Mouse (Mus musculus): ENCODE results near the gene Cidec. TPM values are rescaled to one million over a fixed set of nuclear protein-coding genes. Genes with fewer than 3 reads are reported as not detected.

Cidec gene
- polyA plus RNA-seq, 1 experiment from 2014 or later, result not detected

DNA sequence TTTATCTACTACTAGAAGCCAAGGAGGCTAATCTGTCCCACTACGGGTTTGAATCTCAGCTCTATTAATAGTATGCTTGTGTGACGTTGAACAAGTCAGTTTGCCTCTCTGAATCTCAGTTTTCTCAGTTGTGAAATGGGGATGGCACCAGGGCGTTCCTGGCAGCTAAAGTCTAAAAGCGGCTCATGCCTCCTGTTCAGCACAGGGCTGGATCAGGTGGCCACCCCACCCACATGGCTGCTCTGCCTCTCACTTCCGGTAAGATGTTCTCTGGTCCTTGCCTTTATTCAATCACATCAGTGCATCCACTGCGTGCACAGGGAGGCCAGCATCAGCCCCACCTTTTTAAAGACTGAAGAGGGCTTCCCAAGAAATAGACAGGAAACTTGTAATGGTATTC, 30.1 kb downstream of the Cidec start:
- no peaks in the 10 kb centered on the region for H3K9me3 ChIP-seq (replicated peaks)
- H3K36me3 ChIP-seq, result no peaks in the 10 kb centered on the region
- no peaks in the 10 kb centered on the region for H3K27me3 ChIP-seq
- no peak for ATAC-seq (replicated peaks; ENCODE audit: insufficient number of reproducible peaks, insufficient read depth, low FRiP score, low read depth)
- H3K4me2 ChIP-seq, result no peak overlapping the region
- no peak overlapping the region for H3K4me3 ChIP-seq
- H3K27ac ChIP-seq, result no peak overlapping the region
- WGBS, result 66% methylated on average over 6 of the region's 6 CpGs
- H3K9ac ChIP-seq, result no peak overlapping the region
- no peaks in the 10 kb centered on the region for H3K4me1 ChIP-seq (replicated peaks)

DNA sequence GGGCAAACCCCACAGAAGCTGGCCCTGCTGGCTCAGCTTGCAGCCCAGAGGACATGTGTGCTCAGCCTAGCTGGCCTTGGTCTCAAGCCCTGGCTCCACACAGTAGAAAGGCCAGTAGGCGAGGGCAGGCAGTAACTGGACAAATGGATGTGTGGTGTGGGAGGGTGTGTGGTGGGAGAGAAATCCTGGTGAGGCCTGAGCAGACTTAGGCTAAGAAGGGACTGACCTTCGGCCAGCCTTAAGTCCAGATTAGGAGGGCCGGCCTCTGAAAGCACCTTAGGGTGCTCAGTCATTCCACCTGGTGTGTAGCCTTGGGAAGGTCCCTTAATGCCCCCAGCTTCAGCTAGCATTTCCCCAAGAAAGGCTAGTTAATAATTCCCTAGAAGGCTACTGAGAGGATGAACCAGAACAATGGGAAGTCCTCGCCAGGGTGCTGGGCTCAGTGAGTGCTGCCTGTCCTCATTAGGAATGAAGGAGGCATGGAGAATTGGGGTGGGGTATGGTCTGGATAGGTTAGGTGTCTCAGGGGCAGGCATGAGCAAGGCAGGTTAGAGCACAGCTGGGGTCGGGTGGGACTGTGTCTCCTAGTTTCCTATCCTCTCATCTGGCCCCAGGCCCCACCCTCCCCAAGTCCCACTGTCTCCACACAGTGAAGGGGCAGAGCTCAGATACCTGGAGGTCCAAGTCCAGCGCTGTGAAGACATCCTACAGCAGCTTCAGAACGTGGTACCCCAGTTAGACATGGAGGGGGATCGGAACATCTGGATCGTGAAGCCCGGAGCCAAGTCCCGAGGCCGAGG, 30.7 kb downstream of the Cidec start:
- Histone ChIP-seq H3K4me3 (no peak overlapping the region), H3K4me2 (no peak overlapping the region), H3K36me3 (no peaks in the 10 kb centered on the region), H3K9me3 (replicated peaks) (no peaks in the 10 kb centered on the region), H3K27me3 (no peaks in the 10 kb centered on the region), H3K27ac (no peak overlapping the region), H3K9ac (no peak overlapping the region), H3K4me1 (replicated peaks) (no peaks in the 10 kb centered on the region)
- no peak for ATAC-seq (replicated peaks; ENCODE audit: insufficient number of reproducible peaks, insufficient read depth, low FRiP score, low read depth)
- WGBS, result 73% methylated on average over 12 of the region's 12 CpGs

DNA sequence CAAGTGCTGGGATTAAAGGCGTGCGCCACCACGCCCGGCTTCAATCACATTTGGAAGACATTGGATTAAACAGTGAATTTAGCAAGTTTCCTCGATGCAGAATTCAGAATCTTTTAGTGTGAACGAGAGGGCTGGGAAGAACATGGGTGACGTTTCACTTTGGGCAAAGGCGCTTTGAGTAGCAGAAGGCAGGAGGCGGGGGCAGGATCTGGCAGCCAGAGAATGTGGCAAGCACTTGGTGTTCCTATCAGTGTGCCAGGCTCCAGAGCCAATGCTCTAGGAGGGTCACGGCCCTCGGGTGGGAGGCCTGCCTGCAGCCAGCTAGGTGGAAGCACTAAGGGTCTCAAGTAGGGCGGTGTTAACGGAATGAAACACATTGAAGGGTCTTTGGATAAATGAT, 33.5 kb downstream of the Cidec start:
- no peaks in the 10 kb centered on the region for H3K27me3 ChIP-seq
- WGBS, result 81% methylated on average over 13 of the region's 13 CpGs
- no peak overlapping the region for H3K4me3 ChIP-seq
- H3K36me3 ChIP-seq, result no peaks in the 10 kb centered on the region
- no peak overlapping the region for H3K4me2 ChIP-seq
- no peak for ATAC-seq (replicated peaks; ENCODE audit: insufficient number of reproducible peaks, insufficient read depth, low FRiP score, low read depth)
- H3K9me3 ChIP-seq (replicated peaks), result no peaks in the 10 kb centered on the region
- no peak overlapping the region for H3K27ac ChIP-seq
- H3K4me1 ChIP-seq (replicated peaks), result no peaks in the 10 kb centered on the region
- H3K9ac ChIP-seq, result no peak overlapping the region

DNA sequence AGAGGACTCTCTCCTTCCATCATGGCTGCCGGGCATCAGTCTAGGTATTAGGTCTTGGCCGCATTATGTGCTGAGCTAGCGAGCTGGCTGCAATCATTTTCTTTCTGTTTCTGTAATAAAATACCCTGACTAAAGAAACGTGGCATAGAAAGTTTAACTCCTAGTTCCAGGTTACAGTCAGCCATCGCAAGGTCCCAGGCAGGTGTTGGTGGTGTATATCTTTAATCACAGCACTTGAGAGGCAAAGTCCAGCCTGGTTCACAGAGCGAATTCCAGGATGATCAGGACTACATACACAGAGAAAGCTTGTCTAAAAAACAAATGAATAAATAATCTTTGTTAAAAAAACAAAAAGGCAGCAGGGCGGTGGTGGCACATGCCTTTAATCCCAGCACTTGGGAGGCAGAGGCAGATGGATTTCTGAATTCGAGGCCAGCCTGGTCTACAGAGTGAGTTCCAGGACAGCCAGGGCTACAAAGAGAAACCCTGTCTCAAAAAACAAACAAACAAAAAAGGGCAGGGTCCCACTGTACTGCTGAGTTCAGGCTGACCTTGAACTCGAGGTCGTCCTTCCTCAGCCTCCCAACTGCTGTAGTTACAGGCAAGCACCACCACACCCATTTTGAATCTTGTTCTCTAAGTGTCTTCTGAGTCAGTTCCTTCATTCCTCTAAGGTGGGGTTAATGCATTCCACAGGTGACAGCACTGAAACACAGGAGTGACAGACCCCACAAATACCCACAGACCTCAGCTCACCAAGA, 39.1 kb downstream of the Cidec start:
- Histone ChIP-seq H3K9ac (no peak overlapping the region), H3K4me2 (no peak overlapping the region), H3K27me3 (no peaks in the 10 kb centered on the region), H3K9me3 (replicated peaks) (no peaks in the 10 kb centered on the region), H3K4me1 (replicated peaks) (peaks cover 15% of the 10 kb centered on the region), H3K36me3 (no peaks in the 10 kb centered on the region), H3K27ac (no peak overlapping the region), H3K4me3 (no peak overlapping the region)
- no peak for ATAC-seq (replicated peaks; ENCODE audit: insufficient number of reproducible peaks, insufficient read depth, low FRiP score, low read depth)
- 82% methylated on average over 10 of the region's 10 CpGs for WGBS

DNA sequence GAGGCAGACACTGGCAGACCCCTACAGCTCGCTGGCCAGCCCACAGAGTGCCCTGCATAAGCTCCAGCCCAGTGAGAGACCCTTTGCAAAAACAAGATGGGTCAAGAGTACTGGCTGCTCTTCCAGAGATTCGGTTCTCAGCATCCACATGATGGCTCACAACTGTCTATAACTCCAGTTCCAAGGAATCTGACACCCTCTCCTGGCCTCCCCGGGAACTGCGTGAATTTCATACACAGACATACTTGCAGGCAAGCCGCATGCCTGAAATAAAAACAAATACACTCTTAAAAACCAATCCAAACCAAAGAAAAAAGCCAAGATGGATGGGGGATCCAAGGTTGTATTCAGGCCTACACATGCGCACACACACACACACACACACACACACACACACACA, 40.1 kb downstream of the Cidec start:
- Histone ChIP-seq H3K4me1 (replicated peaks) (peaks cover 15% of the 10 kb centered on the region), H3K4me3 (no peak overlapping the region), H3K27me3 (no peaks in the 10 kb centered on the region), H3K4me2 (no peak overlapping the region), H3K9me3 (replicated peaks) (no peaks in the 10 kb centered on the region), H3K9ac (no peak overlapping the region), H3K36me3 (peaks cover 1% of the 10 kb centered on the region; the same call in 1 of the 2 replicates), H3K27ac (no peak overlapping the region)
- no peak for ATAC-seq (replicated peaks; ENCODE audit: insufficient number of reproducible peaks, insufficient read depth, low FRiP score, low read depth)
- 95% methylated on average over 6 of the region's 6 CpGs for WGBS

DNA sequence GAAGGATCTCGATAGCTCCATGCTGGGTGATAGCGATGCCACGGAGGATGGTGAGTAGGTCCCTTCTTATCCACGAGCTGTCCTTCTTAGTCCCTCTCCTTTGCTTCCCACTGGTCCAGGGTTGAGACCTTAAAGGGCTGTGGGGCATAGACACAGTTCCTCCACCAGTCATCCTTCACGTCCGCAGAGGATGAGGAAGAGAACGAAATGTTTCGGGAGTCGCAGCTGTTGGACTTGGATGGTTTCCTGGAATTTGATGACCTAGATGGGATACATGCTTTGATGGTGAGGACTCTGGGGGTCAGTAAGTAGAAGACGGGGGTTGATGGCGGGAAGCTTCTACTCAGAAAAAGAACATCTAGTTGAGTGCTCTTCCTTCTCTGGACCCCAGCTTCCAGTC, 40.7 kb downstream of the Cidec start:
- Histone ChIP-seq H3K27me3 (no peaks in the 10 kb centered on the region), H3K36me3 (peaks cover 8% of the 10 kb centered on the region), H3K27ac (no peak overlapping the region), H3K4me2 (no peak overlapping the region), H3K4me3 (no peak overlapping the region), H3K4me1 (replicated peaks) (peaks cover 15% of the 10 kb centered on the region), H3K9me3 (replicated peaks) (no peaks in the 10 kb centered on the region), H3K9ac (no peak overlapping the region)
- ATAC-seq (replicated peaks; ENCODE audit: insufficient number of reproducible peaks, insufficient read depth, low FRiP score, low read depth), result no peak
- WGBS, result 91% methylated on average over 11 of the region's 11 CpGs

DNA sequence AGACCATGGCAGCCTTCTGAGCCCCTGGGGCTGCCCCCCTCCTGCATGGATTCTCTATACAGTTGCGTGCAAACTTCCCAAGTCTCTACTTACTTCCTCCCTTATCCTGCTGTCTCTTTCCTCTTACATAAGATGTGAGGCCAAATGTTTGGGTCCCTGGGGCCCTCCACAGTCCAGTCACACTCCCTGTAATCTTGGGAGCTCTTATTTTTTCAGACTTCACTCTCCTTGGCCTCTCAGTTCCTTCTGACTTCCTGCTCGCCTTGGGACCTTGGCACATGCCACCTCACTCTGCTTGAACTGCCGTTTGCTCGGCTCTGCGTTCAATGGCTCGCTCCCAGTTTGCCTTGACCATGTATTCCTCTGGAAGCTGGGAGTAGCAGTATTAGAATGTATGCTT, 41.6 kb downstream of the Cidec start:
- no peaks in the 10 kb centered on the region for H3K27me3 ChIP-seq
- no peak overlapping the region for H3K27ac ChIP-seq
- H3K4me3 ChIP-seq, result no peak overlapping the region
- no peak overlapping the region for H3K9ac ChIP-seq
- peaks cover 15% of the 10 kb centered on the region for H3K4me1 ChIP-seq (replicated peaks)
- 77% methylated on average over 6 of the region's 6 CpGs for WGBS
- H3K9me3 ChIP-seq (replicated peaks), result no peaks in the 10 kb centered on the region
- peaks cover 16% of the 10 kb centered on the region for H3K36me3 ChIP-seq
- H3K4me2 ChIP-seq, result no peak overlapping the region
- ATAC-seq (replicated peaks; ENCODE audit: insufficient number of reproducible peaks, insufficient read depth, low FRiP score, low read depth), result no peak

DNA sequence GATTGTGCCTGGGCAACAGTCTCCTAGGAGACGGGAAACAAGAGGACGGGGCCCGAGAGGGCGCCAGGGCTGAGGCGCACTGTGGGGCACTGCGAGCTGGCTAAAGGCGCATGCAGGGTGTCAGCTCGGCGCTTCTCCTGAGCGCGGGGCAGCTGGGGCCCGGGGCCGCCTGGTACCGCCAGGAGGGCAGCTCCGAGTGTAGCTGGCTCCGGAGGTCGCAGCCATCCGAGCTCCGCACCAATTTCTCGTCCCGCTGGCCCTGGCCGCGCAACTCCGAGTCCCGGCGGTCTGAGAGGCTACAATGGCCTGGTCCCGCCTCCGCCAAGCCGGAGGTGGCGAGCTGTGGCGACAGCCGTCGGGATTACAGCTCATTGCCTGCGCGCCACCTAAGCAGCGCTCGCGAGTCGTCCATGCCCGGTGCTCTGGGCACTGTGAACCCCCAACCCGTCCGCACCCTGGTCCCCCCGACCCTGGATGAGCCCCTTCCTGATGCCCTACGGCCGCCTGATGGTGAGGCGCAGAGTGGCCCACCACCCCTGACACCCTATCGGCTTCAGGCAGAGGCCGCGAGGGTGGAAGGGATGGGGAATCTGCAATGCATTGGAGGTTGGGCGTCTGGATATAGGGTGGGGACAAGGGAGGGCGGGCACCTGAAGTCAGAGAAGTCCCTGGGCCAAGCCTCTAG, 43.0 kb downstream of the Cidec start:
- Histone ChIP-seq H3K4me1 (replicated peaks) (peaks cover 15% of the 10 kb centered on the region), H3K27me3 (no peaks in the 10 kb centered on the region), H3K36me3 (peaks cover 30% of the 10 kb centered on the region), H3K9ac (peak overlapping the region; percentile 55), H3K27ac (no peak overlapping the region), H3K4me2 (peak overlapping the region; percentile 88), H3K4me3 (peak overlapping the region; percentile 55), H3K9me3 (replicated peaks) (no peaks in the 10 kb centered on the region)
- ATAC-seq (replicated peaks; ENCODE audit: insufficient number of reproducible peaks, insufficient read depth, low FRiP score, low read depth), result peak; percentile 79
- WGBS, result 4% methylated on average over 51 of the region's 51 CpGs

DNA sequence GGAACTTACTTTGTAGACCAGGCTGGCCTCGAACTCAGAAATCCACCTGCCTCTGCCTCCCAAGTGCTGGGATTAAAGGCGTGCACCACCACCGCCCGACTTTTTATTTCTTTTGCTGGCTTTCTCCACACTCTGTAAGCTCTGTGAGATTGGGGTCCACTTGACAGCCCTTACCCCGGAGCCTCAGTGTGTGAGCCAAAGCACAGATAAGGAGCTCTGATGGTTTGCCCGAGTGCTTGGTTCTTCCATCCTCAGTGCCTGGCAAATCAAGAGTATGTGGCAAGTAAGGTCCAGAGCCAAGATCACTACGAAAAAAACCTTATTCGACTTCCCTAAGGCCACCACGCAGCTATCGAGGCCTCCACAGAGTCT, 43.6 kb downstream of the Cidec start:
- Histone ChIP-seq H3K4me1 (replicated peaks) (peaks cover 15% of the 10 kb centered on the region), H3K4me3 (peak overlapping the region; percentile 55), H3K27me3 (no peaks in the 10 kb centered on the region), H3K9me3 (replicated peaks) (no peaks in the 10 kb centered on the region), H3K9ac (peak overlapping the region; percentile 55), H3K36me3 (peaks cover 35% of the 10 kb centered on the region), H3K4me2 (peak overlapping the region; percentile 88), H3K27ac (no peak overlapping the region)
- ATAC-seq (replicated peaks; ENCODE audit: insufficient number of reproducible peaks, insufficient read depth, low FRiP score, low read depth), result no peak
- WGBS, result 23% methylated on average over 10 of the region's 10 CpGs

DNA sequence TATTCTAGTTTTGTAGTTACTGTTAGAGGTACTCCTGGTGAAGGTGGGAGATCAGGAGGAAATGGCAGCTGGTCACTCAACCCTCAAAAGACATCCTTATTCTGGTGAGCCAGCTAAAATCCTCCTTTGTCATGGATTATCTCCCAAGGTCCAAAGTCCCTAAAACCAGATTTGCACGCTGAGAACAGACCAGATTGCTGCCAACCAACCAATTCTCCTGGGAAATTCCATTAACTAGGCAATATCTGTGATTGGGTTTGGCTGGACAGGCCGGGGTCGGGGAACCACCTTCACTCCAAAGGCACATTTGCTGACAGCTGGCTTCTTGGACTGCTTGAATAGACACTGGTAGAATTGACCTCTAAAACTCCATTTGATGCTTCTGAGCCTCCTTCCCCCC, 44.8 kb downstream of the Cidec start:
- Histone ChIP-seq H3K27ac (no peak overlapping the region), H3K4me2 (no peak overlapping the region), H3K9ac (no peak overlapping the region), H3K4me1 (replicated peaks) (peaks cover 15% of the 10 kb centered on the region), H3K9me3 (replicated peaks) (no peaks in the 10 kb centered on the region), H3K4me3 (no peak overlapping the region), H3K36me3 (peaks cover 48% of the 10 kb centered on the region), H3K27me3 (no peaks in the 10 kb centered on the region)
- WGBS, result 84% methylated on average over 3 of the region's 3 CpGs
- ATAC-seq (replicated peaks; ENCODE audit: insufficient number of reproducible peaks, insufficient read depth, low FRiP score, low read depth), result no peak

DNA sequence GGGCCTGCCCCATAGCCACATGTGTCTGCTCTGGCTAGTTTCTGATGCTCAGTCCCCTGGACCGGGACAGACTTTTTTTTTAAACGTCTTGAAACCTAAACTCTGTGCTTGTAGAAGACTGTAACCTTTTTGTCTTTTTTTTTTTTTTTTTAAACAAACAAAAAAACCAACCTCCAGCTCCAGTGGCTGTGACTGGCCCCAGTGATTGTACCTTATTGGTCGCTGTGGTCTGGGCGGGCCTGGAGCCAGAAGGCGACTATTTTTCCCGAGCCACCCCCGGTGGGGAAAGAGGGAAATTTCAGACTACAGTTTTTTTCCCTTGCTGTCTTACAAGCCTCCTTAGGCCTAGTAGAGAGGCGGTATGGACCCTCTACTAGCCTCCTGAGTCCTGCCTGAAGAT, 46.6 kb downstream of the Cidec start, which contains the start of gene Ttll3:
TSS of gene Ttll3 (plus strand) at position 301 of the 400 bp plus-strand sequence.
- Histone ChIP-seq H3K9me3 (replicated peaks) (no peaks in the 10 kb centered on the region), H3K27me3 (no peaks in the 10 kb centered on the region), H3K36me3 (peaks cover 65% of the 10 kb centered on the region), H3K9ac (no peak within 1 kb of the TSS), H3K4me1 (replicated peaks) (peaks cover 15% of the 10 kb centered on the region), H3K4me3 (no peak within 1 kb of the TSS), H3K27ac (no peak within 1 kb of the TSS), H3K4me2 (no peak within 1 kb of the TSS)
- no peak for ATAC-seq (replicated peaks; ENCODE audit: insufficient number of reproducible peaks, insufficient read depth, low FRiP score, low read depth)
- 73% methylated on average over 8 of the region's 8 CpGs for whole genome bisulfite sequencing
